Mouse (Mus musculus): ENCODE data around the gene Scaf4.

DNA sequence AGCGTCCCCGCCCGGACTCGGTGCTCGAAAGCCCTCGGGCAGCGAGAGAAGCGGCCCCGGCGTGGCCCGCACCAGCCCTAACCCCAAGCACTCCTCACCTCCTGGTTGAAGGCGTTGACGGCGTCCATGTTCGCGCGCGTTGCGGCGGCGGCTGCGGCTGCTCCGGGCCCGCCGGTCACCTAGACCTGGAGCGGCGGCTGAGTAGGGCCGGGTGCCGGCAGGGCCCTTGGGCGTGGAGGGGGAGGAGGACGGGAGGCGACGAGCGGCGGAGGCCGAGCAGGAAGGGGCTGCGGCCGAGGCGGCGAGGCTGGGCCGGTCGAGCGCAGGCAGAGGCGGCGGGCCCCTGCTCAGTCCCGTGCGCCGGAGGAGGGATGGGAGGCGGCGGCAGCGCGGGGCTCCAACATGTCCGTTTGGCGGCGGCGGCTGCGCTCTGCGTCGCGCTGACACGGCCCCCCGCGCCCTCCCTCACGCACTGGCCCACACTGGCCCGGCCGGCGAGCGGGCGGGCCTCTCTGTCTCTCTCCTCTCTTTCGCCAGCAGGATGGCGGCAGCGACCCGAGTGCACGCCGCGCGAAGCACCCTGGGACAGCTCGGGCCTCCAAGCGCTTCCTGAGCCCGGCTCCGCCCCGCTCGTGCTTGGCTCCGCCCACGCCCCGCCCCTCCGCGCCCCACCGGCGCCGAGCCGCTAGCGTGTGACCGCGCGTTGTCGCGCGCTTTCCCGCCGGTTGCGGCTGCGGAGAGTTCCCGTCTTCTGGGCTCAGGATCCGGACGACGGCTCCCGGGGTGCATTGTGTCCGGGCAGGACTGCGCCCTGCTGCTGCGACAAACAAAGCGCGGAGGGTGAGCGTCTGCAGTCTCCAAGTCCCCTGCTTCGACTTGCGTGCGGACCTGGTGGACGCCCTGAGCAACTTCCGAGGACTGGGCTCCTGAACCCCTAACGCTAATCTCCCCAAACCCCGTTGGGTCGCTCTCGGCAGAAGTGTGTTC, at the start of gene Scaf4:
- TF ChIP-seq HCFC1 (IDR thresholded peaks at IDR 0.05; ENCODE audit: borderline replicate concordance, insufficient read depth, low read length): peak; percentile 14; the same call in 1 of the 2 replicates
- TF ChIP-seq ZC3H11A (IDR thresholded peaks at IDR 0.05; ENCODE audit: borderline replicate concordance, low read depth, low read length): no peak

All from ES-E14 (cell line).